Mouse (Mus musculus): ENCODE measurements at regions not wholly inside any gene's neighbourhood (a gene's known extent, or its start where the extent isn't known, plus 50 kb on each side); places are given as distances from the start of the nearest gene placed in this dataset.
A peak's percentile ranks its signal among the peaks of the same experiment; 100 is the strongest.

DNA sequence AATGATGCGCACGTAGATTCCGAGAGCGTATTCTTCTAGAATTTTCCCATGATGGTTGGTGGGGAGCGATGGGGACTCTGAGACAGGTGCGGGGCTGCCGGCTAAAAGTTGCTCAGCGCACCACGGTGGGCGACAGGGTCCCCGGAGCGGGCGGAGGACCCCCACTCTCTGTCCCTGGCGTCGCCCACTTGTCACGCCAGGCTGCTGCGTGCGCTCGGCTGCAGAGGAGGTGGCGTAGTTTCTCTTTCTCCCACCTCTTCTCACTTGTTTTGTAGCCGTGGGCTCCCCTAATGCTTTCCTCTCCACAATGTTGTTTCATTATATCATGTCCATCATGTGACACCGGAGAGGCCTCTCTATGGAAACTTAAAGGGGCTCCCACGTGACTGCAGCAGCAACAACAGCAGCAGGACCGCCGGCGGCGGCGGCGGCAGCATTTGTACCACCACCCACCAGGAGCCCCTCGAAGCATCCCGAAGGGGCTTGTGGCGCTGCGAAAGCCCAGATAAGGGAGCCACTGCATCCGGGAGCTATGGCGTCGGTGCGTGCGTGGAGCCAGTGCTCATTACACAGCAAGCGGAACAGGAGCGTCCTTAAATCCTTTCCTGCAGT is 180.3 kb upstream of the Mkln1 start:
- peak; percentile 35 for DNase-seq (ENCODE audit: low spot score)

DNA sequence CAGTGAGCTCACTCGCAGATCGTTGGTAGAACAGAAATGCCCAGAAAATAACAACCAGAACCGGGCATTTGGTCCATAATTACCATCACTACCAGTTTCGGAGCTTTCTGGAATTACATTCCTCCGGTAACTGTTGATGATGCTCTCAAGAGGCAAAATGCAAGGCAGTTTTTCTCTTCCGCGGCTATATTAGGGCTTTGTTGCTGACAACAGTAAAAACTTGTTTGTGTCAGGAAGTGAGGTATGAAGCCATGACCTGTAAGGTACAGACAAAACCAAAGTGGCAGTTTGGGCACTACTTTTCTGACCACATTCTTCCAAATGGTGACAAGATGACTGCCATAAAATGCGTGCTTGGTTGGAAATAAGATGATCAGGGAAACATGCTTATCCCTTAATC is 179.7 kb upstream of the Mkln1 start:
- DNase-seq (ENCODE audit: low spot score), result no peak

GRCm38 (mm10) chr6:31219736-31220135 is 178.8 kb upstream of the Mkln1 start:
- no peak for DNase-seq (ENCODE audit: low spot score)

- DNase-seq (ENCODE audit: low spot score), result peak; percentile 73
Measured at GRCm38 (mm10) chr6:31220184-31220931, 178.2 kb upstream of the Mkln1 start.

- DNase-seq (ENCODE audit: low spot score), result no peak
Measured at GRCm38 (mm10) chr6:31221490-31221889, 177.0 kb upstream of the Mkln1 start.

DNA sequence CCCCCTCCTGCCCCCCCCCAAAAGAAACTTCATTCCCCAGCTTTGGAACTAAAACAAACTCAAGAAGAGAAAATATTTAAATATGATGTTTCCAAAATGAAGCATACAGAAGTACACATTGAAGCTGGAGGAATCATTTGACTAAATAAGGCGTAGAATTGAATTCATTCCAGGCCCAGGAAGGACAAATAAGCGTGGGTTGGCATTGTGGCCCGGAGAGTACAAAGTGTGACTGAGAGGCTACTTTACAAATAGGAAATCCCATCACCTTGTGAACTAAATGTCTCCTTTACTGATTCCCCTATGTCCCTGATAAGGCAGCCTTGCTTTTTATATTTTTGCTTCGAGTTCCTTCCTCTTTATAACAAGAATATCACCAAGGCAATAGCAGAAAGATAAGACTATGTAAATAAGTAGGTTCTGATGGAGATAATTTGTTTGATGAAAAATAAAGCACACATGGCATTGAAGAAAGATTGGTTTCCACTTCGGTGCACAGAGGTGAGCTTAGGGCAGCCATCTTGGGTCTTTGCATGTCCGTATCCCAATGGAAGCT is 176.4 kb upstream of the Mkln1 start:
- DNase-seq (ENCODE audit: low spot score), result no peak

- DNase-seq (ENCODE audit: low spot score), result no peak
Measured at GRCm38 (mm10) chr6:31227406-31227805, 171.1 kb upstream of the Mkln1 start.

DNA sequence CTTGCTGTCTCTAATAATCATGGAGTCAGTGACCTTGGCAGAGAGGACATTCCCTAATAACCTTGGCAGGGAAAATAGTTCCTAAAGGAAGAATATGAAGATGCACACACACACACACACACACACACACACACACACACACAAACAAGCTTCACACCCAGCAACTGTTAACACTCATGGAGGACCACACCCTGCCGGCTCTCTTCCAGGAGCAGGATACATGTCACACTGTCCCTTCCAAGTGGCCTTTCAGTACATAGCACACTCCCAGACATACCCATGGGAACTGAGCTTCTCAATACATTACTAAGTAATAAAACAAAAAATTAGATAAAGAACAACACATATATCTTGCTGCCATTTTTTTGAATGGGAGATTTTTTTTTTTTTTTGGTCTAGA is 170.5 kb upstream of the Mkln1 start:
- no peak for DNase-seq (ENCODE audit: low spot score)

GRCm38 (mm10) chr6:31231821-31232220 is 166.7 kb upstream of the Mkln1 start:
- no peak for DNase-seq (ENCODE audit: low spot score)

- DNase-seq (ENCODE audit: low spot score), result no peak
Measured at GRCm38 (mm10) chr6:31233252-31233993, 165.1 kb upstream of the Mkln1 start.

- no peak for DNase-seq (ENCODE audit: low spot score)
Measured at GRCm38 (mm10) chr6:31240051-31240450, 158.5 kb upstream of the Mkln1 start.

DNA sequence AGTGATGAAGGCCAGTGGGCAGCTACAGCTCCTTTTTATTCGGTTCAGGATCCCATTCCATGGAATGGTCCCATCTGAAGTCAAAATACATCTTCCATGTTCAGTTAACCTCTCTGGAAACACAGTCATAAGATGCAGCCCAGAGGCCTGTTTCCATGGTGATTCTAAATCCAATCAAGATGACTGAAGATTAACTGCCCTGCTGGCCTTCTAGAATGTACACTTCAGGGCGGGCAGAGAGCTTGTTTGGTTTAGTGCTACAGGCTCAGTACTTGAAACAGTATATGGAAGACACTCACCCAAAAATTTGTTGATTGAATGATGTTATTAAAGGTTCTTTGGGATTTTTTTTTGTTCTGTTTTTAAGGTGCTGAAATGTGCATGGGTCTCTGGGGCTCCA is 148.0 kb upstream of the Mkln1 start:
- DNase-seq (ENCODE audit: low spot score), result no peak

- no peak for DNase-seq (ENCODE audit: low spot score)
Measured at GRCm38 (mm10) chr6:31253251-31253935, 145.1 kb upstream of the Mkln1 start.

DNA sequence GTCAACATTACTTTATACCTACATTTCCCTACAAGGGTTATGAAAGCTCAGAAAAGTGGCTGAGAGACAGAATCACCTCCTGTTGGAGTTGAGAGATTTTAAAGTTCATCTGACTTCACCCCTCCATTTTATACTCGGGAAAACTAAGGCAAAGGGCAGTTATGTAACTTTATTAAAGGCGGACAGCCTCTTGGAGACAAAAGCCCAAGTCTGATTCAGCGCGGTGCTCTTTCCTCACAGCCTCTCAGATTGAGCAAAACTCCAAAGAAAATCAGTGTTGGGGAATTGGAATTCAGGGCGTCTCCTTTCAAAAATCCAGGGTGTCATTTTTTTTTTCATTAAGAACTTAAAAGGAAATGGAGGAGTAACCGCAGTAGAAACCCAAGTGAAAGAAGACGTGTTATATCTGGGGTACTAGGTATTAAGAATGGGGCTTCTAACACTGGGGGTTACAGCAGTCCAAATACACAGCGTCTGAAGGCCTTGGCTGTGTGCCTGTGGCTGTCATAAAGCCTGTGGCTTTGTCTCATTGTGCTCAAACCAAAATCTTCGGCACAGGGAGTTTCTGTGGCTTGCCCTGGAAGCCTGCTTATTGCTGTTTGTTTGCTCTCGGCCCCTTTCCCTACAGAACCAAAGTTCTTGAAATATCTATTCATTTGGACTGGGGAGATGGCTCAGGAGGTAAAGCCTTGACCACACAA is 137.7 kb upstream of the Mkln1 start:
- DNase-seq (ENCODE audit: low spot score), result no peak

DNA sequence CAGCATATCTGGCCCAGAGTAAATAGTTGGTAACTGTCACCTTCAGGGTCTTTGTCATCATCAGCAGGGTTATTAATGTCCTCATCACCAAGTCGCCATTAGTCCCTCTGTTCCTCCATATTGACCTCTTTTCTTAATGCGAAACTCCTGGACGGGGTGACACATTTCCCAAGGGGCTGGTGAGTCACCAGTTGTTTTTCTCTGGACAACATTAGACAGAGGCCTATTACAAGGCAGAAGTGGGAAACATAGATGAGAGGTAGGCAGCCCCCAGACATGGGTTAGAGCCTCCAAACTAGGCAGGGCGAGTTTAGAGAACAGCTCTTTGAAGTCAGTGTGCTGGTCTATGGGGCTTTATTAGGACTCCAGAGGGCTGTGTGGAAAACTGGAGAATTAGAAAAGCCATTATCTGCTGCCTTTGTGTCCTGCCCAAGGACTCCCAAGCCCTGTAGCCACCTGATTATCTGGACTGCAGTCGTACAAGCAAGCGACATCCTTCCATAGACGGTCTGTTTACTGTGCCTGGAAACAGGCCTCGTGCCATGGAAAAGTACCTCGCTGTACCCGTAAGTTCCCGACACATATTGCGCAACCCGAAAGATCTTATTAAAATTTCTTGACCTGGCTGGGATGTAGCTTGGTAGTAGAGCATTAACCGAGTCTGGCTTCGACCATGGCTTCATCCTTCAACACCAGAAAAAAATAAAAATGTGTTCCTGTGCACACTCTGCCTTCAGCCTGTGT is 136.6 kb upstream of the Mkln1 start:
- no peak for DNase-seq (ENCODE audit: low spot score)

- DNase-seq (ENCODE audit: low spot score), result no peak
Measured at GRCm38 (mm10) chr6:31262651-31263050, 135.9 kb upstream of the Mkln1 start.

GRCm38 (mm10) chr6:31263821-31264220 is 134.7 kb upstream of the Mkln1 start:
- no peak for DNase-seq (ENCODE audit: low spot score)

DNA sequence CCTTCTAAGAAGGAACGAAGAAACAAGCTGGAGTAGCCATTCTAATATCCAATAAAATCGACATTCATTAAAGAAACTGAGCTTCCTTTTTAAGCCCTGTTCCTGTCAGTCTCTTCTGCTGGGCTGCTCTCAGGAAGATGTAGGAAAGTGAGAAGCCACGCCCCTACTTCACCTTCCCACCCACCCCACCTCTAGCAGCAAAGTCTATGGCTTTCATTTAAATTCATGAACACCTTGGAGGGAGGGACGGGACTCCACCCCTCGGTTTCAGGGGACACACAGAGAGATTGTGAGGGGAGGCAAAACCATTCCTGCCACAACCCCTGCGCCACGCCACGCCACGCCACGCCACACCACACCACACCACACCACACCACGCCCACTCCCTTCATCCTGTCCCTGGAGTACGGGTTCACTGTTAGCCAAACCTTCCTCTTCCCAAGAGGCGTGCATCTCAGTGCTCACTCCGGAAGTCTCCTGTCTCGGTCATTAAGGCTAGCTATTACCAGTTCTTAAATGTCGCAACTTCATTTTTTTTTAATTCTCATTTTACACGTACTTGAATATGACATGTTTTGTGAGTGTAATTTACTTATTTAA is 132.0 kb upstream of the Mkln1 start:
- no peak for DNase-seq (ENCODE audit: low spot score)

GRCm38 (mm10) chr6:31268057-31268456 is 130.5 kb upstream of the Mkln1 start:
- DNase-seq (ENCODE audit: low spot score), result no peak

DNA sequence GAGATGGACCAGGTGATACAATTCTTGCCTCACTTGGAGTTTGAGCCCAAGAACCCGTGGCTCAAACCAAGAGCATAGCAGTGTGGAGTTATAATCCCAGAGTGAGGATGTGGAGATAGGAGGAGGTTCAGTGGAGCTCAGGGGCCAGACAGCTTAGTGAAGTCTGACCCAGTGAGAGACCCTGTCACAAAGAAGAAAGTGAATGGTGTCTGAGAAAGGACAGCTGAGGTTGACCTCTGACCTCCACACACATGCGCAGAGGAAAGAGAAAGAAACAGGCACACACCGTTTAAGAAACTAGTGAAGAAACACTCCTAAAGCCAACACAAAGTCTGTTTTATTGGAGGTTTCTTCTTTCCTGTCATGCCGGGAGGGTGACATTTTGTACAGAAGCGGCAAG is 124.7 kb upstream of the Mkln1 start:
- DNase-seq (ENCODE audit: low spot score), result no peak

DNA sequence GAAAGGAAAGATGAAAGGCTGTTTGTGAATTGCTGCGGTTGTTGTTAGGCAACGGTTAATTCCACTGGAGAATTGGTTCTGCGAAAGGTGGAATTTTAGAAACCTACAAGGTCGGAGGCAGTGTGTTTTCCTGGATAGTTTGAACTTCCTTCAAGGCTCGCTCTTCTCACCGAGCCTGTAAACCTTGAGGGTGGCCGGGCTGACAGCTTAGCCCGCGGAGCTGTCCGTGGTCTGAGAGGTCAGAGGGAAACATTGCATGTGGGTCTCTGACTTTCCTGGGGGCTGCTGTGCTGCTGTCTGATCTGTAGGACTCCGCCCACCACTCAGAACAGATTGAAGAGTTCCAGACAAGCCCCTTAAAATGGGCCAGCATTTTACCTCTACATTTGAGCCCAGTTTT is 124.3 kb upstream of the Mkln1 start:
- no peak for DNase-seq (ENCODE audit: low spot score)

All from urinary bladder, postnatal 25 days (tissue).